Mouse (Mus musculus): ENCODE data around the gene Kctd3.
"Not testable (repeated sequence)": the region's sequence is repeated elsewhere in the genome, so short reads cannot be mapped to it uniquely, and the experiment has no call there.

Kctd3 gene

GRCm38 (mm10) chr1:189007239-189007979 is at the start of gene Kctd3:
TSS of gene Kctd3 (minus strand) at chr1:189007841.
- peak; percentile 91 for DNase-seq (ENCODE audit: low spot score in 2 of 2)

DNA sequence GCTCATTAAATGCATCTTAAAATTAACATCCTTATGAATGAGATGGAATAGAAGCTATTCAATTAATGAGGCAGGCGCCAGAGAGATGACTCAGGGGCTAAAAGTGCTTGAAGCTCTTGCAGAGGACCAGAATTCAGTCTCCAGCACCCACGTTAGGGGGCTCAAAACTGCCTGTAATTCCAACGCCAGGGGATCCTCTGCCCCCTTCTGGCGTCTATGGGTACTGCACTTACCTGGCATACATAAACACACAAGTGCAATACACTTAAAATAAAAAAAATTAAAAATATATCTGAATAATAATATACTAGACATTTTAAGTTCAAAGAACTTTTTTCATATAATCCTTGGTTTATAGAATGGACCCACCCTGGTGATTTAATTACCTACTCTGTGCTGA is 49.8 kb upstream of the Kctd3 start:
- DNase-seq (ENCODE audit: low spot score in 2 of 2): no peak

- DNase-seq (ENCODE audit: low spot score in 2 of 2): no peak
These were observed 48.3 kb upstream of the Kctd3 start for GRCm38 (mm10) chr1:189055933-189056332.

DNA sequence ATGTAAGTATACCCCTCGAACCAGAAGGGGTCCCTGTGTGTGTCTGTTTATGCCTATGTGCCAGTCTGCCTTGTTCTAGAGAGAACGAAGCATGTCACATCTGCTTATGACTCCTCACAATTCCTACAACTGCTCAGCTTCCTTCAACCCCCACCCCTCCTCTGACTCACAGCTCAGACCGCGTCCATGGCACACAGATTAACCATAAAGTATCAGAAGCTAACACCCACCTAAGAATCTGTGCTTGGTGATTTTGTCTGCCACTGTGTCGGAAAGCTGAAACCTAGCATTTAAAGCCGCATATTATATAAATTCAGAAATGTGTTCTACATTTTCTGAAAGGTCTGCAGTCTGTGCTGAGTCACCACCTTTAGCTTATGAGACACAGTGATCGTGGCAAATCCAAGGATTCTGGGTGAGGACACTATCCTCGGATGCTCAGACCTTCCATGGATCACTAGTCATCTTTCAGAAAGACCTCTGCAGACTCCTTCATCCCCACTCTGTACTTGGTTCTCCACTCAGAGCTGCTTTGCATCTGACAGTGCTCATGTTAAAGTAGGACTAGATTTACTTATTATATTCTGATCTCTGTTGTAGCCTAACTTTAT is 47.4 kb upstream of the Kctd3 start:
- peak; percentile 40 to 41 for DNase-seq (ENCODE audit: low spot score in 2 of 2)

GRCm38 (mm10) chr1:189054191-189054590 is 46.5 kb upstream of the Kctd3 start:
- DNase-seq (ENCODE audit: low spot score in 2 of 2): no peak

- no peak for DNase-seq (ENCODE audit: low spot score in 2 of 2)
These were observed 44.5 kb upstream of the Kctd3 start for GRCm38 (mm10) chr1:189052189-189052588.

GRCm38 (mm10) chr1:189050122-189050521 is 42.5 kb upstream of the Kctd3 start:
- DNase-seq (ENCODE audit: low spot score in 2 of 2): no peak

- DNase-seq (ENCODE audit: low spot score in 2 of 2): no peak
These were observed 40.7 kb upstream of the Kctd3 start for GRCm38 (mm10) chr1:189048331-189048730.

- no peak for DNase-seq (ENCODE audit: low spot score in 2 of 2)
These were observed 40.3 kb upstream of the Kctd3 start for GRCm38 (mm10) chr1:189047918-189048317.

- no peak for DNase-seq (ENCODE audit: low spot score in 2 of 2)
These were observed 39.2 kb upstream of the Kctd3 start for GRCm38 (mm10) chr1:189046831-189047230.

DNA sequence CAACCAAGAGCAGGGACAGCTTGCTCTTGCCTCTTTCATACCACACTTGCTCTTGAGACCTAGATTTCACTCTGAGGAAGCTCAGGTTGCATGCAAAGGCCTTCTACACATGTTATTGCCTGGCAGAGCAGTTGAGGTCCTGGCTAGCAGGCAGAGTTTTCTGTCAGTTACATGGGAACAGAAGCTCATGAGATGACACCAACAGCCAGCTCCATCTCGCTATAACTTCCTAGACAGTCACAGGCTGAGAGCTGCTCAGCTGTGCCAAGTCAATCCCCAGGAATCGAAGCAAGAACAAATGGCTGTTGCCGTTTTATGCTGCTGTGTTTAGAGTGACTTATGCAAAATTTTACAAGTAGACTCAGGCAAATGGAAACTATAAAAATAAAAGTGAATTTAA is 38.7 kb upstream of the Kctd3 start:
- no peak for DNase-seq (ENCODE audit: low spot score in 2 of 2)

DNA sequence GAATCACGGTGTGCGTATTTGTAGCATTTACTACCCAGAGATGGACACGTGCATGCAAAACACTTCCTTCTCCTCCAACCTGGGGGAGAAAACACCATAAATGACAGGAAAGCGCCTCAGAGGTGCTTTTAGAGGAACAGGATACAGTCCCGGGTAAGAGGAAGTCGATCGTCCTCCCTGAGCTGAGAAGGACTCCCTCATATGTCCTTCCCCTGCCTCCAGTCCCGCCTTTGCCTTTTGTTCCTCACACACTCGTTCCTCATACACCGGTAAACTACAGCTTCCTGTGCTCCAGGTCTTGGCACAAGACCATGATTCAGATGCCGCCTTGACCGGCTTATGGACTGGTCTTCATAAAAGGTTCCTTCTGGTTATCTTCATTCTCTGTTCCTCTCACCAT is 33.6 kb upstream of the Kctd3 start:
- no peak for DNase-seq (ENCODE audit: low spot score in 2 of 2)

GRCm38 (mm10) chr1:189039348-189039747 is 31.7 kb upstream of the Kctd3 start:
- peak; percentile 77 to 91 for DNase-seq (ENCODE audit: low spot score in 2 of 2)

- not testable (repeated sequence) for DNase-seq (ENCODE audit: low spot score in 2 of 2)
These were observed 25.2 kb upstream of the Kctd3 start for GRCm38 (mm10) chr1:189032817-189033216.

DNA sequence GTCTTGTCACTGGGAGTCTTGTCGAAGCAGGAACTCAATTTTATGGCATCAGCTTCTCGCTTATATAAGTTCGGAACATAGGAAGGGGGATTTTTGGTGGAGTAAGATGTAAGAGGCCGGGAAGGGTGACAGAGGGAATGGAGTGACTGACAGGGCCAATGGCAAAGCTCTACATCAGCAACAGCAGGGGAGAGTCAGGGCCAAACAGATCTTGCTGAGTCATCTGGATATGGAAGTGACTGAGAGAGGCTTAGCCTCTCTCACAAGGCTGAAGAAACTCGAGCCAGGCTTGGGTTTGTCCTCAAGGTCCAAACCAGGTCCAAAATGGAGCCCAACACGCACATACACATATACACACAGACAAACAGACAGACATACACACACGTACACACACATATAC is 23.3 kb upstream of the Kctd3 start:
- no peak for DNase-seq (ENCODE audit: low spot score in 2 of 2)

DNA sequence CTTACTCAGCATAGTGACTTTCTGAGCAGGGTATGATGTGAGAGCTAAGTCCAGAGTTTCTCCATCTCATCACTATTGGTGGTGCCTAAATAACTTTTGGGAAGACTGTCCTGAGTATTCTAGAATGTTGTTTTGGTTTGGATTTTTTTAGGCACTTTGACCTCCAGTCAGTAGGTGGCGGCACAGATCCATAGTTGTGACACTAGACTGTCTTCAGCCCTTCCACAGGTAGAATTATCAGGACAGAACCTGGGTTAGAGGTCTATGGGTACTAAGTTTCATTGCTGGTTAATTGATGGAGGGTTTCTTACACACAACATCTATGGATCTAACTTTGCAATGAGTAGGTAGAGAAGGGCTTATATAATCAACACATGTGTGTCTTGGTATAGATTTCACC is 20.6 kb upstream of the Kctd3 start:
- DNase-seq (ENCODE audit: low spot score in 2 of 2): no peak

DNA sequence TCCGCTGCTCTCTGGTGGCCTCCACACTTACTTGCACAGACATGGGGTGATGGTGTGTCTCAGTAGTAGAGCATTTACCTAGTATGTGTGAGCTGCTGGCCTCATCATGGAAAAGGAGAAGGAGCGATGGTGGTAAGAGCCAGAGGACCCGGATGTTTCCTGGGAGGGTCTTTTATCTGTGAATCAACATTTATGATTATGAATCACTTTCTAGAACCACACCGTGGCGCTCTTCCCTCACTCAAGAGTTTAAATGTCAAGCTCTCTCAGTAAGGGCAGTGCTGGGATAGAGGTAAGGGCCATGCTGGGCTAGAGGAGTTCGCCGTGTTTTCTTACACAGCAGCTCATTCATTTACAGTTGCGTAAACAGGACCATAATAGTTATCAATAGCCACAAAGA is 19.2 kb upstream of the Kctd3 start:
- no peak for DNase-seq (ENCODE audit: low spot score in 2 of 2)

DNA sequence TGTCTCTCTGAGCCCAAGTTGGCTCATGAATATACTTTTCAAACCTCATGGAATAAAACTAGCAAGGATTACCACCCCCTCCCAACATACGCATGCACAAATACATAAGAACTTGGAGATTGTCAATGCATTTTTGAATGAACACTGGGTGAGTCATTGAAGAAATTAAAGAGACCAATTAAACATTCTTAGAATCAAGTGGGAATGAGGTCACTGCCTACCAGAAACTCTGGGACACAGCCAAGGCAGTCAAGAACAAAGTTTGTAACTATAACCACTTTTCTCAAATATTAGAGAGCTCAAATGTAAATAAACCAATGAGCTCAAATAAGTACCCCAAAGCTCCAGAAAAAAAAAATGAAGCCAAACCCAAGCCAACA is 16.1 kb upstream of the Kctd3 start:
- no peak for DNase-seq (ENCODE audit: low spot score in 2 of 2)

- no peak for DNase-seq (ENCODE audit: low spot score in 2 of 2)
These were observed 15.5 kb upstream of the Kctd3 start for GRCm38 (mm10) chr1:189022925-189023700.

- DNase-seq (ENCODE audit: low spot score in 2 of 2): no peak
These were observed 7.7 kb upstream of the Kctd3 start for GRCm38 (mm10) chr1:189015372-189015771.

- DNase-seq (ENCODE audit: low spot score in 2 of 2): no peak
These were observed 5.9 kb upstream of the Kctd3 start for GRCm38 (mm10) chr1:189013587-189013921.

DNA sequence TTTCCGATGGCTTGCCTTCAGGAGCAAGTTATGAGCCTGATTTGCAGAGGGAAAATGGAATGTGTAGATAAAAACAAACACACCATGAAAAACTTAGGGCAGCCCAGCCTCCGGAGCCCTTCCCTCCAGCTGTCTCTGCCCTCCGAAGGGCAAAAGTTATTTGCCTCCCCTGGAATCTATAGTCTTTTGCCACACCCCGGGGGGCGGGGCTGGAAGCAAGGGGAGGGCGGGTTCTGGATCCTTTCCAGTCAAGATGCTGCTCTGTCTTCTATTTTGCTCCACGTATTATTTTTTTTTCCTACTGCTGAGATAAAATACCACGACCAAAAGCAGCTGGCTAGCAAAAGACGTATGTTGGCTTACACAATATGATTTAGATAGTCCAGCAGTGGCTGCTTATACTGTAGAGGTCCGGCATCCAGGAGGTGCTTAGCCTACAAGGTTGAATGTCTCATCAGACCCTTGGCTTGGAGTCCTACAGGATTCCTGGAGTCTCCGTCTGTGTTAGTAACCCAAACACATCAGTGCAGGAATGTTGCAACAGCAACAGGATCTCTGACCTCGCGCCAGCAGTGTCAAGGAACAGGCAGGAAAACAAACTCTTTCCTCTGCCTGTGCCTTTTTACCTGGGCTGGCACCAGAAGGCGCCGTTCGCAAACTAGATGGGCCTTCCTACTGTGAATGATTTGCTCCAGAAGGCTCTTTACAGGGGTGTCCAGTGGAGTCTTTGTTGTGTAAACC is 5.4 kb upstream of the Kctd3 start:
- no peak for DNase-seq (ENCODE audit: low spot score in 2 of 2)

All from right cerebral cortex, postnatal 36 days (tissue).